Mouse (Mus musculus): ENCODE measurements around the gene Thada.
"Not testable (repeated sequence)": the region's sequence is repeated elsewhere in the genome, so short reads cannot be mapped to it uniquely, and the experiment has no call there.

Gene Thada

GRCm38 (mm10) chr17:84188374-84188961 lies 277.5 kb downstream of the Thada start:
- peak; percentile 91 for DNase-seq (ENCODE audit: low read depth, low spot score)

DNA sequence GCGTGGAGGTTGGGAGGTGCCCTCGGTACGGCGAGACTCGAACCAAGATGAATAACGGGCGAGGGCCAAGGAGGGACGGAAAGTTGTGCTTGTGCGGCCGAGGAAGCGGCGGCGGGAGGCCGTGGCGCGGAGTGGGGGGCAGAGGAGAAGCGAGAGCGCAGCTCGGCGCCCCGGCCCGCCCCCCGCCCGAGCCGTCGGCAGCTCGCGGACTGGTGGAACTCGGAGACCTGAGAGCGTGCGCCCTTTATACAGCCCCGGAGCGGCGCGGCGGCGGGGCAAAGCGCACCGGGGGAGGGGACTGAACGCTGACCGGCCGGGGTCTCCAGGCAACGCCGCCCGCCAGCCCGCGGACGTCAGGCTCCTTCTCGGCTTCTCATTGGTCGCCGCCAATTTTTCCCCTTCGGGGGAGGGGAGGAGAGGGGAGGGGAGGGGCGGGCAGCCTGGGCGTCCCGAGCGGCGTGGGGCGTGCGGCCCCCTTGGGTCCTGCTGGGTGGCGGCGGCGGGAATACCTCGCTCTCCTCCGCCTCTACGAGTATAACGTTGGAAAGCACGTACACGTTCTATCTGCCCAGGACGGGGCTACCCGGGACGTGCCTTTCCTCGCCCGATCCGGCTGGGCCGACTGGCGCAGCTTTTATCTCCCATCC lies 278.2 kb downstream of the Thada start, which contains the start of gene Zfp36l2:
TSS of gene Zfp36l2 (minus strand) at position 221 of the 647 bp plus-strand sequence.
- peak; percentile 86 for DNase-seq (ENCODE audit: low read depth, low spot score)

GRCm38 (mm10) chr17:84187264-84187663 lies 278.7 kb downstream of the Thada start:
- not testable (repeated sequence) for DNase-seq (ENCODE audit: low read depth, low spot score)

DNA sequence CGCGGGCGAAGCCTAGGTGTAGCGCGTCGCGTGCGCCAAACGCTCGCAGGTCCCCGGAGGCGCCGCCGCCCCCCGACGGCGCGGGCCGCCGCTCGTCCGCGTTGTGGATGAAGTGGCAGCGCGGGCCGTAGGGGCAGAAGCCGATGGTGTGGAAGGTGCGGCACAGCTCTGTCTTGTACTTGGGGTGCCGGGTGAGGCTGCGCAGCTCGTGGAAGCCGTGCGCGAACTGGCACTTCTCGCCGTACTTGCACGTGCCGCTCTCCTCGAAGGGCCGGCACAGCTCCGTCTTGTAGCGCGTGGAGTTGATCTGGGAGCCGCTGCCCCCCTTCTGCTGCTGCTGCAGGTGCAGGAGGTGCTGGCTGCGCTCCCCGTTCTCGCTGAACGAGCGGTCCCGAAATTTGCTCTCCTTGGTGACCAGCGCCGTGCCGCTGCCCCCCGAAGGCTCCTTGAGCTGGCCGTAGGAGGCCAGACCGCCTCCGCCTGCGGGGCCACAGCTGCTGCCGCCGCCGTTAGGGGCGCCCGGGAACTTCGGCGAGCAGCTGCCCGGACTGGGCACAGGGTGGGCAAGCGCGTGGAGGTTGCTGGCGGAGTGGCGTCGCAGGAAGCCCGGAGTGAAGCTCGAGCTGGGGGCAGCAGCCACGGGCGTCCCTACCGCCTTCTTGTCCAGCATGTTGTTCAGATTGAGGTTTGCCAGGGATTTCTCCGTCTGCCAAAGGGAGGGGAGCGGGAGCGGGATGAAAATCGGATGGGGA lies 279.4 kb downstream of the Thada start:
- peak; percentile 23 for DNase-seq (ENCODE audit: low read depth, low spot score)

DNA sequence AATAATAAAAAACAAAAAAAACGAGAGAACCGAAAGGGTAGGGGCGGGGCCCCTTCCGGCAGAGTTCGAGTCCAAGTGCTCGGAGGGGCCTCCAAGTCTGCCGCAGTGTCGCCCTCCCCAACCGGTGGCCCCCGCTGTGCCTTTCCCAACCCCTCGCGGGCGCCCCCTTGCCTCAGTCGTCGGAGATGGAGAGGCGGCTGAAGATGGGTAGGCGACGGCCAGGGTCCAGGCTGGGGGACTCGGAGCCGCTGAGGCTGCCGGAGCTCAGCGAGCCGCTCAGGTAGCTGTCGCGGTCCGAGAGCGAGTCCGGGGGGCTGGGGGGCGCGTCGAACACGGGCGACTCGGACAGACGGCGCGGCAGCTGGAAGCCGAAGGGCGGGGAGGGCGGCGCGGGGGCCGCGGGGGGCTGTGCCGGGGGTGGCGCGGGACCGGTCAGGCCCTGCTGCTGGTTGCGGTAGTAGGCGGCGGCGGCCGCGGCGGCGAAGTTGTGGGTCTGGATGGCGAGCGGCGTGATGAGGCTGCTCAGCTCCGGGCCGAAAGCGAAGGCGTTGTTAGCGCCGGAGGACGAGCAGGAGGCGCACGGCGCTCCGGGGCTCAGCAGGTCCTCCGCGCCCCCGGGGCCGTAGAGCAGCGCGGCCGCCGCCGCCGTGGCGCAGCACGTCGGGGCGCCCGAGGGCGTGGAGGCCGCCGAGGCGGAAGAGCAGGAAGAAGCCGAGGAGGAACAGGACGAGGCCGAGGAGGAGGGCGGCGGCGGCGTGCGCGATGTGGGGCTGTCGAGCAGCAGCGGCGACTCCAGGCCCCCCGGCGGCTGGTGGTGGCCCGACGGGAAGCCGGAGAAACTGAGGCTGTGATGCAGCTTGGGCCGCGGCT lies 280.2 kb downstream of the Thada start:
- DNase-seq (ENCODE audit: low read depth, low spot score), result no peak

DNA sequence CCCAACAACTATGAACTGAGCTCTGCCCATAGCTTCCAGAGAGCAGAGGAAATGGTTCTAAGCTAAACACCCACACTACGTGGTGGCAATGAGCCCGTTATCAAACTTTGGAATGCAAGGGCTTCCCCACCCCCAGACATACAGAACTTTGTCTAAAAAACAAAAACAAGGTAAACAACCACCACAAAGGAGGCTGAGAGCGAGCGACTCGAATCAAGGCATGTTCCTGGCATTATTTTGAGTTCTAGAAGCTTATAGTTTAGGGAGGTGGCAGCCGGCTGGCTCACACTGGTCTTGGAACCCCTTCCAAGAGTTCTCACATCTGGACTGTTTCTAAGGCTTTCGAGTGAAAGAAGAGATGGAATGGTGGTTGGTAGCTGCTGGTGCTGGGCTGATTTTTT lies 281.0 kb downstream of the Thada start:
- no peak for DNase-seq (ENCODE audit: low read depth, low spot score)

- DNase-seq (ENCODE audit: low read depth, low spot score), result peak; percentile 79
Observed at GRCm38 (mm10) chr17:84183291-84183781, 282.7 kb downstream of the Thada start.

DNA sequence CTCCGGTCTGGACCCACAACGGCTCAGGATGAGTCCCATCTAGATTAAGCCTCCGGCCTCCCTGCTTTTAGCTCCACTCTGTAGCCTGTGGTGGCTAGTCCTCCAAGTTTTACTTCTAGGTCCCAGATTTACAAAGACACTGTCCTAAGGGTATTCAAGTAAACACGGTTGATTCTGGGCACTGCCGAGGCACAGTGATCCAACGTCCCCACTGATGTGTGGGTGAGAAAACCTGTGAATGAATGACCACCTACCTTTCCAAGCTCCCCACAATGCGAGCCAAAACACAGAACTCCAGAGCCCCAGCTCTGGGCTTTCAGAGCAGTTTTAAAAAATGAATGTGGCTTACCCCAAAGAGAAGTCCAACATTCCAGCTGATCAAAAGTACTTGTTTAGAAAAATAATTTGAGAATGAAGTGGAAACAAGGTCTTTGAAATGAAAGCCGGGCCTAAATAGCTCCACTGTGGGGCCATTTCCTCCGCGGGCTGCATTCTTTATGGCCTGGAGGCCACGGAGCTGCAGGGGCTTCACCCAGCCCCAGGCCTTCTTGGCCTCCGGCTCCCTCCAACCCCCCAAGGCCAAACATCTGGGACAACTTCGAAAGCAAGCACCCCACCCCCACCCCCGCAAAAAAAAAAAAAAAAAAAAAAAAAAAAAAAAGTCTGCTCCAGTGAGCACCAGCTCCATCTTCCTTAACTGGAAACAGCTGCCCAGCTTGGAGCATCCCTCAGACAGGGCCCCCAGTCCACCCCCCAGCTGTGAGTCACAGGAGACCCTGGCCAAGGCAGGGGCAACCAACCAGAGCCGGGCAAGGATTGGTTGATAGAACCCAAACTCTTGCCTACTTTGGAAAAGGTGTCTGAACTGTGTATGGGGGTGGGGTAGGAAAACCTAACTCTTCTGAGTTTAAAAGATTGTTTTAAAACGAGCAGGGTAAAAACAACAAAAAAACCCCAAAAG lies 283.4 kb downstream of the Thada start:
- no peak for DNase-seq (ENCODE audit: low read depth, low spot score)

DNA sequence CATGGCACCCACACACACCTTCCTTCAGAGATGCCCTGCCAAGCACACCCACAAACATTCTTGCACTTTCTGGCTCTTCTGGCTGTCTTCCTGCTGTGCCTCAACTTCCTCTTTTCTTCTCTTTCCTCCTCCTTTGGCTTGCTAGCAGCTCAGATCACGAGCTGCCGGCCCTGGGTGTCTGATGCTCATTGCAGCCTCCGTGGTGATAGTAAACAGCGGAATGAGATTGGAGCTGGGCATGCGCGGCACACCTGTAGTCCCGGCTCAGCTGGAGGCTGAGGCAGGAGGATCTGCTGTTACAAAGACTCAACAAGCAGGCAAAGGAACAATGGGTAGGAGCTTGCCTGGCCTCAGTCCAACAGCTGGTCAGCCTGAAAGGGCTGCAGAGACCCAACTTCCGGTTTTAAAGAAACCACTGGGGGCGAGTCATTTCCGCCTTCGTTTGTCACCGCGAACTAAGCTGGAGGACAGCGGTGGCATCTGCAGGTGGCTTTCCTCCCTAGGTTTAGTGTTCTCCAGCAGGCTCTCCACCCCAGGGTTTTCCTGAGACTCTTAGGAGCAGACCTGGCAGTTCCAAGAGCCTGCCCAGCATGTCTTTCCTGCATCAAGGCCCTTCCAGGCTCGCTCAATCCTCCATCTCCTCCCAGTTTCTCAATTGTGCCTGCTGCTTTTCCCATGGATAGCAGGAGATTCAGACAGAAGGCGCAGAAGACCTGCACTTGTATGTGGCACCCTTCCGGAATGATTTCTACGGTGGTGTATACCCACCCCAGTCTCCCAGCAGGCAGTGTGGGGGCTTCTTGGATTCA lies 284.3 kb downstream of the Thada start:
- DNase-seq (ENCODE audit: low read depth, low spot score), result peak; percentile 39

DNA sequence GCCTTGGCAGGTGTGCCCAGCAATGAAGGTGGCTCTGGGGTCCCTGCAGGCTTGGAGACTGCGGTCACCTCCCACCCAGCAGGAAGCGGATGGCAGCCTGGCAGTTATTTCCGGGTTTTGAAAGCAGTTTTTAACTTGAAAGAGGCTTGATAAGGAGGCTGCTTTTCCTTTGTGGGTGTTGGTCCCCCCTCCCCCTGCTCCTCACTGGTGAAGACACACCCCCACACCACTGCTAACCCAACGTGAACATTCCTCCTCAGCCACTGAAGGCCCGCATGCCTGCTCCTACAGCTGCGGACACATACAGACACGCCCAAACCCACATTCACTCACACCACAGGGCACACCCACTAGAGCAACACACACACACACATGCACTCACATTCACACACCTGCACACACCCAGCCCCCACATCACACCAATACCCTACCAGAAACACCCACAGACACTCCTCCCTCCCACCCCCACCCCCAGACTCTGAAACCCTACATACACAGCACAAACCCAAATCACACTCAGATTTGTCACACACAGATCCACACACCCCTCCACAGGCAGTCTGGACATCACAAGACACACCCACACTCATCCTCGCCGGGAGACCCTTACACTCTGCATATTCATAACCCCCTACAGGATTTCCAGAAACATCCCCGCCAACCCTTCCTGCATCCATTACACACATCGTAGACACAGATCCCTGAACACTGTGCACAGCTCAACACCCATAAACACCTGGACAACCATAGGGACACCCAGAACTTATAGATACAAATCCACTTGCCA lies 285.1 kb downstream of the Thada start:
- DNase-seq (ENCODE audit: low read depth, low spot score), result peak; percentile 30

GRCm38 (mm10) chr17:84179973-84180365 lies 286.0 kb downstream of the Thada start:
- DNase-seq (ENCODE audit: low read depth, low spot score), result no peak

GRCm38 (mm10) chr17:84179026-84179972 lies 286.7 kb downstream of the Thada start:
- DNase-seq (ENCODE audit: low read depth, low spot score), result no peak

- no peak for DNase-seq (ENCODE audit: low read depth, low spot score)
Observed at GRCm38 (mm10) chr17:84177481-84177880, 288.5 kb downstream of the Thada start.

DNA sequence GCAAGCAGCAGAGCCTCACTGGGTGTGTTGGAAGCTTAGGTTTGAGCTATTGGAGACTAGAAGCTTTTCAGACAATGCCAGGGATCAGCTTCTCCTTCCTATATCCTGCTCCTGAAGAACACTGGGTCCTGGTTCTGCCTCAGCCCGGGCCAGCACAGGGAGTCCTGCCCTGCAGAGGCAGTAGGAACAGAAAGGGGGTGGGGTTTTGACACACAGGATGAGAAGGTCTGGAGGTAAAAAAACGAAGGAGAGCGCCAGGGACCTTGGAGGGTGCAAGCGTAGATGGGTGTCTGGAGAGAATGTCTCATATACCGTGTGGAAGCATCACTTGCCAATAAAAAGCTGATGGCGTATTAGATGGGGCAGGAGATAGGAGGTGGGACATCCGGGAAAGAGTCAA lies 289.6 kb downstream of the Thada start:
- no peak for DNase-seq (ENCODE audit: low read depth, low spot score)

- DNase-seq (ENCODE audit: low read depth, low spot score), result no peak
Observed at GRCm38 (mm10) chr17:84175196-84175595, 290.8 kb downstream of the Thada start.

DNA sequence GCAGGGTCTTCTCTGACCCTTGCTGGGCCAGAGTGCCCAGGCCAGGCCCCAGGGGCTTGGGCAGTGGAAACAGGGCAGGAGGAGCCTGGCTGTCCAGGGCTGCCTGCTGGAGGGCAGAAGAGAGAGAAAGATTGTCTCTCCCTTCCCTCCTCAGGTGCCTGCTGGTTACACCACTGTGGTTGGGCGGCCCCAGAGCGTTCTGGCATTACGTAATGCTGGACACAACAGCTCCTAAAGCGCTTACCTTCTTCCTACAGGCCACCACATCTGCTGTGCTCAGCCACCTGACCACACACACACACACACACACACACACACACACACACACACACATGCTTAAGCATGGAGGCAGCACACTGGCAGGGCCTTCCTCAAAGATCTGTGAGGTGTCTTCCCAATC lies 298.6 kb downstream of the Thada start:
- no peak for DNase-seq (ENCODE audit: low read depth, low spot score)

GRCm38 (mm10) chr17:84166135-84166860 lies 299.7 kb downstream of the Thada start:
- DNase-seq (ENCODE audit: low read depth, low spot score), result no peak
